Mouse (Mus musculus) R1 (cell line): ENCODE measurements around the gene Hdhd5.

Experiments used
- DNase-seq: peaks from one replicate; pipeline ENCODE4 v3.0.0-alpha.2; 2018; ENCODE audit warnings: low read depth, low spot score

Gene Hdhd5

DNA sequence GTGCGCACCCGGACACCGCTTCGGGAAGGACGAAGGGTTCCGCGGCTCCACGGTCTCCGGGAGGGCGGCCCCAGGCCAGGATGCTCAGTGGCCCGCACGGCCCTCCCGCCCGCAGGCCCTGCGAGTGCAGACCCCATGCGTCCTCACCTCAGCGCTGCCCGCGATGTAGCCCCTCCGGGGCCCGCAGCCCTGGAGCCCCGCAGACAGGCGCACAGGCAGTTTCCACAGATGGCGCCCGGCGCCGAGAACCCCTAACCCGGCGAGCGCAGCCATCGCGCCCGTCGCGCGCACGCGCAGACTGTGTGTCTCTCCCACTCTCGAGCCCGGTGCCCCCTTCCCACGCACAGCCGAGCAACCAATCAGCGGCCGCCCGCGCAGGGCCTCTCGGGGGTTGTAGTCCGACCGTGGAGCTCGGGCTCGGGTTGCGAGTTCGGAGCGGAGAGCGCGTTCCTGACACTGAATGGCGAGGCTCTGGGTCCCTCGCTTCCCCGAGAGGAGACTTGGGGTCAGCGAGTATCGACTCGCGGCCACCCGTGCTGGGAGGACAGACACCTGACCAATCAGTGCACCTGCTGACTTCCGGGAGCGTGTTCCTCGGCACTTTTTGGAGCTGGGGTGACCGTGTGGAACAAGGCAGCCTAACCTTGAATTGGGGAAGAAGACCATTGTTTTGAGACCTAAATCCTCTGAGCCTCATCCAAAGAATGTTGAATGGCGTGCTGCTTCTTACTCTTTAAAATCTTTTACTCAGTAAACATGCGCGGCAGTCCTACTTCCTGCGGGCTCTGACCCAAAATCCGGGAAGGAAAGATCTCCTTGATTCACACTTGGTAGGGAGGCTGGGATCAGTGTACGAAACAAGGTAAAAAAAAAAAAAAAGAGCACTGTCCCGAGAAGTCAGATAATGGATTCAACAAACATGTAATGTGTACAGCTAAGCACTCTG is at the start of gene Hdhd5:
Hdhd5 (minus strand) TSS at position 300 of the 946 bp plus-strand sequence.
- DNase-seq: peak; percentile 94

GRCm38 (mm10) chr6:120580713-120581015 is 49.5 kb upstream of the Hdhd5 start:
- DNase-seq: no peak

- peak; percentile 91 for DNase-seq
These were observed 49.0 kb upstream of the Hdhd5 start for GRCm38 (mm10) chr6:120579831-120580712.

- DNase-seq: peak; percentile 43
These were observed 48.2 kb upstream of the Hdhd5 start for GRCm38 (mm10) chr6:120579110-120579830.

DNA sequence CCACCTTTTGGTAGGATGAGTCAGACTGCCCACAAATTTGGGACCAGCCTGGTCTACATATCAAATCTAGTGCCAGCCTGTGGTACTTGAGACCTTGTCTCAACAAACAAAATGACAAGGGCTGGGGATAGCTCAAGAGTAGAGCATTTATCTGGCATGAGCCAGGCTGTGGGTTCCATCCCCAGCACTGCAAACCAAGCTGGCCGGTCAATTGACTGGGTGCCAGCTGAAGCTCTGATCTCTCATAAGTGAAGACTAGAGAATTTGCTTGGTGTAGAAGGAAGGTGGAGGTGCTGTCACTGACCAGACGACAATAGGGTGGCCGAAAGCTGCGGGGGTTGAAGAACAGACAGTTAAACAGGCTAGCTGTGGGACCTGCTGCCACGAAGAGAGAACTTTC is 47.4 kb upstream of the Hdhd5 start:
- no peak for DNase-seq

DNA sequence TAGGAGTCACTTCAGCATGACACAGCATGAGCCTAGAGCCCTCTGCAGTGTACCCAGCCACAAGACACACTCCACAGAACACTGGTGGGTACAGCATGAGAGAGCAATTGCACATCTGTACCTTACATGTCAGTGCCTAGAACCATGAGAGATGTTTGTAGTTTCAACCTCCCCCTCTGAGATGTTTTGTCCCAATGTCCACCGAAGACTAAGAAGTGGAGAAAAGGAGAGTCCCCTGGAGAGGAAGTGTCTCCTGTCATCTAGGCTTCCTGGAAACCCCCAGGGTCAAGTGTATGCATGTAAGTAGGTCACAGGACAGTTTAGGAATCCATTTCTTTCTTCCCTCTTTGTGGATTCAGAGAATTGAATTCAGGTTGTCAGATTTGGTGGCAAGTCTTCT is 41.3 kb upstream of the Hdhd5 start:
- DNase-seq: no peak

GRCm38 (mm10) chr6:120568257-120568656 is 37.1 kb upstream of the Hdhd5 start:
- no peak for DNase-seq

- no peak for DNase-seq
These were observed 36.1 kb upstream of the Hdhd5 start for GRCm38 (mm10) chr6:120566911-120567909.

DNA sequence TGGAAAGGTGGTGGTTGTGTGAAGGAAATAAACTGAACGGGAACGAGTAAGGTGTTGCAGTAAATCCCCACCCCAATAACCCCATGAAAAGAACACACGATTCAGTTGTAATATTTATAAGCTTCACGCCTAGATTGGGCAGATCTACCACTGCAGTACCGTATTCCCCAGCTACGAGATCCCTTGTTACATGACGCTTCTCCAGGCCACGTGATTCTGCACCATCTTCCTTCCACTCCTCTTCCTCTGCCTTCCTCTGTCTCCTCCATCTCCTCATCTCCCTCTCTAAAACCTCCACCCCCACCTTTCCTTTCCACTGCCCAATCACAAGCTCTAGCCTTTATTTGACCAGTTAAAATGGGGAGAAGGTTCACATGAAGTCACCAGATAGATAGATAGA is 25.5 kb upstream of the Hdhd5 start:
- no peak for DNase-seq

- peak; percentile 68 for DNase-seq
These were observed 25.0 kb upstream of the Hdhd5 start for GRCm38 (mm10) chr6:120555983-120556567.

- no peak for DNase-seq
These were observed 24.0 kb upstream of the Hdhd5 start for GRCm38 (mm10) chr6:120555152-120555551.

- DNase-seq: no peak
These were observed 19.1 kb upstream of the Hdhd5 start for GRCm38 (mm10) chr6:120550173-120550572.

GRCm38 (mm10) chr6:120548581-120548980 is 17.5 kb upstream of the Hdhd5 start:
- peak; percentile 69 for DNase-seq

GRCm38 (mm10) chr6:120546973-120547372 is 15.9 kb upstream of the Hdhd5 start:
- DNase-seq: no peak

GRCm38 (mm10) chr6:120546292-120546691 is 15.2 kb upstream of the Hdhd5 start:
- DNase-seq: peak; percentile 28

DNA sequence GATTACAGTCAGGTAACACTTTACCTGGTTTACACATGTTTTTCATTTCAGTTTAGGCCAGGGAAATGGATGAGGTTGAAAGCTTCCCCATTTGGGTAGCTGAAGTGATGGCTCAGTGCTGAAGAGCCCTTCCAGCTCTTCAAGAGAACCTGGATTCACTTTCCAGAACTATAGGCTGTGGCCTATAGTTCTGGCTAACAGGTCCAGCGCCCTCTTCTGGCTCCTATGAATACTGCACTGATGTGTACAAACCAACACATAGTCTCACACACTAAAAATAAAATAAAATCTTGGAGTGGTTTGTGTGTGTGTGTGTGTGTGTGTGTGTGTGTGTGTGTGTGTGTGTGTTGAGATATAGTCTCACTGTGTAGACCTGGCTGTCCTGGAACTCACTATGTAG is 10.9 kb upstream of the Hdhd5 start:
- peak; percentile 81 for DNase-seq

DNA sequence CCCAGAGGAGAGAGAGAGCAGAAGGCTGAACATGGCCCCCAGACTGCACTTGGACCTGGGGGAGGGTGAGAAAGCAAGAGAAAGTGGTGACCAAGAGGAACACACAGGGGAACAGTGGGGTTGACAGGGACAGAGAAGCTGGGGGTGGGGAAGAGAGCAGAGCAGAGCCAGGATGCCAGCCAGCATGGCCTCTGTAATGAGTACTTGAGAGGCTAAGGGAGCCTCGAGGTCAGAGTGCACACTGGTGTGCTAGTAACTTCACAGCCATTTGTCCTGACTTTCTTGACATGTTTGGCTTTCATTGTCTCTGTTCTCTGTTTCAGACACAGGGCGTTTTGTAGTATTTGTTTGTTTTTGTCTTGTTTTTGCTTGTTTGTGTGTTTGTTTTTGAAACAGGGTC is 10.3 kb upstream of the Hdhd5 start:
- DNase-seq: no peak

GRCm38 (mm10) chr6:120539781-120540231 is 8.7 kb upstream of the Hdhd5 start:
- peak; percentile 74 for DNase-seq

GRCm38 (mm10) chr6:120539132-120539759 is 8.1 kb upstream of the Hdhd5 start:
- peak; percentile 84 for DNase-seq

DNA sequence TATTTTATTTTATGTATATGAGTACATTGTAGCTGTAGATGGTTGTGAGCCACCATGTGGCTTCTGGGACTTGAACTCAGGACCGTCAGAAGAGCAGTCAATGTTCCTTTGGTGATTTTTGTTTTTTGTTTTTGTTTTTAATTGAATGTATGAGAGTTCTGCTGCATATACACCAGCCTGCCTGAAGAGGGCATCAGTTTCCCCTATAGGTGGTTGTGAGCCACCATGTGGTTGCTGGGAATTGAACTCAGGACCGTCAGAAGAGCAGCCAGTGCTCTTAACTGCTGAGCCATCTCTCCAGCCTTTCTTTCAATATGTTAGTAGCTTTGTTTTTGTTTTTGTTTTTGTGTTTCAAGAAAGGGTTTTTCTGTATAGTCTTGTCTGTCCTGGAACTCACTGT is 5.2 kb upstream of the Hdhd5 start:
- peak; percentile 53 for DNase-seq
